Mouse (Mus musculus) intestine, postnatal 0 days (tissue): ENCODE data around the gene Gm20792. TPM values are rescaled to one million over a fixed set of nuclear protein-coding genes. Genes with fewer than 3 reads are reported as not detected.
"Not testable (repeated sequence)": the region's sequence is repeated elsewhere in the genome, so short reads cannot be mapped to it uniquely, and the experiment has no call there.

Experiments
- ATAC-seq: fragments of 200-750 bp; cut with Nextera tagmentation; 2 replicates; pipeline ENCODE4 v1.8.0; 2017; ENCODE audit warnings: mild to moderate bottlenecking, moderate TSS enrichment, moderate library complexity
- H3K27ac ChIP-seq: fragments of 300-500 bp; sonication (generic); 2 replicates; pipeline ENCODE4 v1.5.1; 2014; ENCODE audit warnings: mild to moderate bottlenecking, low read depth, low read length, moderate library complexity
- H3K27me3 ChIP-seq: fragments of 300-500 bp; sonication (generic); replicated peaks from 2 replicates; pipeline ENCODE4 v1.6.1; 2014; ENCODE audit warnings: low read length, mixed read lengths; ENCODE audit not compliant: control insufficient read depth, insufficient read depth
- H3K36me3 ChIP-seq: fragments of 300-500 bp; sonication (generic); 2 replicates; pipeline ENCODE4 v1.6.1; 2014; ENCODE audit warnings: mild to moderate bottlenecking, moderate library complexity; ENCODE audit not compliant: control insufficient read depth, insufficient read depth
- H3K4me1 ChIP-seq: fragments of 300-500 bp; sonication (generic); replicated peaks from 2 replicates; pipeline ENCODE4 v1.6.1; 2014; ENCODE audit warnings: antibody characterized with exemption, low read length, mixed read lengths; ENCODE audit not compliant: control insufficient read depth, insufficient read depth
- H3K4me2 ChIP-seq: fragments of 300-500 bp; sonication (generic); replicated peaks from 2 replicates; pipeline ENCODE4 v1.6.1; 2014; ENCODE audit warnings: low read depth, mild to moderate bottlenecking, moderate library complexity
- H3K4me3 ChIP-seq: fragments of 300-500 bp; sonication (generic); 2 replicates; pipeline ENCODE4 v1.5.1; 2014; ENCODE audit warnings: low read depth, low read length
- H3K9ac ChIP-seq: fragments of 300-500 bp; sonication (generic); 2 replicates; pipeline ENCODE4 v1.6.1; 2014; ENCODE audit warnings: mild to moderate bottlenecking, low read depth, low read length
- H3K9me3 ChIP-seq: fragments of 300-500 bp; sonication (generic); 2 replicates; pipeline ENCODE4 v1.6.1; 2016; ENCODE audit warnings: mixed run types; ENCODE audit not compliant: control insufficient read depth
- WGBS: fragments of 180-500 bp; shearing (Covaris S2); extraction: QIAGEN DNeasy Blood & Tissue Kit; methylation state at CpG from one replicate; pipeline ENCODE4 v1.1.7; 2014; 5-methylcytosine and 5-hydroxymethylcytosine counted together
- polyA plus RNA-seq: library from polyadenylated mRNA; unstranded; fragments of >200 nt; fragmentation: Nextera tagmentation; extraction: Ambion mirVana; gene quantifications from 2 replicates; pipeline ENCODE4 v1.2.1, GENCODE M21; 2015

The Gm20792 gene
- polyA plus RNA-seq: not detected in 2 replicates

GRCm38 (mm10) chrY:48311555-48311954 is at the start of gene Gm20792:
TSS of gene Gm20792 (plus strand) at chrY:48311855.
- H3K9me3 ChIP-seq, H3K4me1 ChIP-seq, ATAC-seq, H3K36me3 ChIP-seq, H3K9ac ChIP-seq, H3K27me3 ChIP-seq, H3K27ac ChIP-seq, H3K4me2 ChIP-seq, H3K4me3 ChIP-seq: not testable (repeated sequence)
- no CpG with 5 or more reads among the region's 8 CpGs for WGBS
